Mouse (Mus musculus) kidney, adult 2 months (tissue): ENCODE results near the gene Nsun4. TPM values are rescaled to one million over a fixed set of nuclear protein-coding genes. Genes with fewer than 3 reads are reported as not detected.

Experiments used
- DNase-seq: peaks from one replicate; pipeline ENCODE4 v3.0.0; 2021
- H3K27ac ChIP-seq: fragments of 200-500 bp; 2 replicates; pipeline ENCODE4 v1.5.1; 2012; ENCODE audit warnings: low read depth, low read length, control low read depth, inconsistent platforms; ENCODE audit not compliant: insufficient read depth
- H3K27me3 ChIP-seq: fragments of 200-500 bp; replicated peaks from 2 replicates; pipeline ENCODE4 v1.6.1; 2012; ENCODE audit warnings: mild to moderate bottlenecking, moderate library complexity, low read length, inconsistent platforms; ENCODE audit not compliant: control insufficient read depth, insufficient read depth
- H3K36me3 ChIP-seq: fragments of 200-500 bp; 2 replicates; pipeline ENCODE4 v1.6.1; 2012; ENCODE audit warnings: mild to moderate bottlenecking, moderate library complexity, low read length, inconsistent platforms; ENCODE audit not compliant: control insufficient read depth, insufficient read depth
- H3K4me1 ChIP-seq: fragments of 200-500 bp; 2 replicates; pipeline ENCODE4 v1.6.1; 2011; ENCODE audit warnings: low read length; ENCODE audit not compliant: control insufficient read depth, insufficient read depth
- H3K4me3 ChIP-seq: fragments of 200-500 bp; 2 replicates; pipeline ENCODE4 v1.5.1; 2011; ENCODE audit warnings: mild to moderate bottlenecking, low read depth, low read length, control low read depth; ENCODE audit not compliant: insufficient read depth
- CTCF ChIP-seq: fragments of 200-500 bp; conservative IDR thresholded peaks from 2 replicates; pipeline ENCODE4 v1.5.1; 2011; ENCODE audit warnings: low read depth, mild to moderate bottlenecking, control low read depth, low read length, moderate library complexity, mixed read lengths; ENCODE audit not compliant: insufficient read depth, insufficient read length
- POLR2A ChIP-seq: fragments of 200-500 bp; IDR thresholded peaks from one replicate; pipeline ENCODE4 v1.6.1; 2011; ENCODE audit warnings: low read depth, low read length, control low read depth
- WGBS: fragments of 180-500 bp; shearing (Covaris S2); methylation state at CpG from one replicate; pipeline ENCODE4 v1.1.7; 2018; 5-methylcytosine and 5-hydroxymethylcytosine counted together
- polyA plus RNA-seq: library from polyadenylated mRNA; depleted of rRNA; stranded (reverse); fragments of >200 nt; gene quantifications from 2 replicates; pipeline ENCODE4 v1.2.3, GENCODE M21; 2012

The Nsun4 gene
- polyA plus RNA-seq, 1 experiment = 16.7 TPM

- no peak for TF ChIP-seq POLR2A
- TF ChIP-seq CTCF = no peak
- Histone ChIP-seq H3K36me3 (peaks cover 7% of the 10 kb centered on the region), H3K4me1 (no peaks in the 10 kb centered on the region), H3K4me3 (no peak overlapping the region), H3K27me3 (no peaks in the 10 kb centered on the region), H3K27ac (no peak overlapping the region)
- no peak for DNase-seq
- WGBS = 83% methylated on average over 1 of the region's 1 CpGs
Measured at GRCm38 (mm10) chr4:116063855-116064254, 10.2 kb upstream of the Nsun4 start.

DNA sequence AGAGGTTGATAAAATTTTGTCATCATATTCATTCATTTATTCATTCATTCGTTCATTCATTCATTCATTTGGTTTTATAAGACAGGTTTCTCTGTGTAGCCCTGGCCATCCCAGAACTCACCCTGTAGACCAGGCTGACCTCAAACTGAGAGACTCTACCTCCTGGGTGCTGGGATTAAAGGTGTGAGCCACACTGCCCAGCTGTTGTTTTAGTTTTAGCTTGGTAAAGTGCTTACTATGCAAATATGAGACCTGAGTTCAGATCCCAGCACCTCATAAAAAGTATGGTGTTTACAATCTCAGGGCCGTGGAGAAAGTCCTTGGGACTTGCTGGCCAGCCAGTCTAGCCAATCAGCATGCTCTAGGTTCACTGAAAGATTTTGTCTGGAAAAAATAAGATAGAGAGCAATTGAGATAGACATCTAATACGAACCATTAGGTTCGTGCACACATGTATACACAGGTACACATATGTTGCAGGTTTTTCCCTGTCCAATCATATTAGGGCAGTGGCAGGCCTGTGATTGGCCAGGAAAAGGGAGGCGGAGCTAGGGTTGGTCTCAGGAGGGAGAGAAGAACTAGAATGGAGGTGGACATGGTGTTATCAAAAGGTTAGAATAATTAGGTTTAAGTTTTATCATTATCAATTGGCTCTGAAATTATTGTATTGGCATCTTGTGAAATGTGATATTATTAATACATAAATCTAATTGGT is 5.5 kb upstream of the Nsun4 start:
- DNase-seq = no peak
- Histone ChIP-seq H3K4me3 (no peak overlapping the region), H3K27ac (no peak overlapping the region), H3K4me1 (no peaks in the 10 kb centered on the region), H3K27me3 (no peaks in the 10 kb centered on the region), H3K36me3 (no peaks in the 10 kb centered on the region)
- TF ChIP-seq CTCF = no peak
- TF ChIP-seq POLR2A = no peak
- WGBS = 80% methylated on average over 5 of the region's 5 CpGs

DNA sequence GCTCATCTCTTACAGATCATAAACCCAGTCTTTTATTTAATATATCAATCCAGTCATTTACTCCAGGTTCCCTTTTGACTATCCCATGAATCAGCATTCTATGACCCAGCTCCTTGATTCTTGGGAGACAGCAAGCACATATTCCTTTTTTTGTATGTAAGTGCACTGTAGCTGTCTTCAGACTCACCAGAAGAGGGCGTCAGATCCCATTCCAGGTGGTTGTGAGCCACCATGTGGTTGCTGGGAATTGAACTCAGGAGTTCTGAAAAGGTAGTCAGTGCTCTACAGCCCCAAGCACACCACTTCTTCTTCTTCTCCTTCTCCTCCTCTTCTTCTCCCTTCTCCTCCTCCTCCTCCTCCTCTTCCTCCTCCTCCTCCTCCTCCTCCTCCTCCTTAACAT is 3.9 kb upstream of the Nsun4 start:
- no peak overlapping the region for H3K4me3 ChIP-seq
- DNase-seq = no peak
- no peak for TF ChIP-seq CTCF
- TF ChIP-seq POLR2A = no peak
- H3K4me1 ChIP-seq = no peaks in the 10 kb centered on the region; the same call in 1 of the 2 replicates
- H3K27me3 ChIP-seq = no peaks in the 10 kb centered on the region
- no peaks in the 10 kb centered on the region for H3K36me3 ChIP-seq
- WGBS = 12% methylated on average over 1 of the region's 1 CpGs
- H3K27ac ChIP-seq = no peak overlapping the region

DNA sequence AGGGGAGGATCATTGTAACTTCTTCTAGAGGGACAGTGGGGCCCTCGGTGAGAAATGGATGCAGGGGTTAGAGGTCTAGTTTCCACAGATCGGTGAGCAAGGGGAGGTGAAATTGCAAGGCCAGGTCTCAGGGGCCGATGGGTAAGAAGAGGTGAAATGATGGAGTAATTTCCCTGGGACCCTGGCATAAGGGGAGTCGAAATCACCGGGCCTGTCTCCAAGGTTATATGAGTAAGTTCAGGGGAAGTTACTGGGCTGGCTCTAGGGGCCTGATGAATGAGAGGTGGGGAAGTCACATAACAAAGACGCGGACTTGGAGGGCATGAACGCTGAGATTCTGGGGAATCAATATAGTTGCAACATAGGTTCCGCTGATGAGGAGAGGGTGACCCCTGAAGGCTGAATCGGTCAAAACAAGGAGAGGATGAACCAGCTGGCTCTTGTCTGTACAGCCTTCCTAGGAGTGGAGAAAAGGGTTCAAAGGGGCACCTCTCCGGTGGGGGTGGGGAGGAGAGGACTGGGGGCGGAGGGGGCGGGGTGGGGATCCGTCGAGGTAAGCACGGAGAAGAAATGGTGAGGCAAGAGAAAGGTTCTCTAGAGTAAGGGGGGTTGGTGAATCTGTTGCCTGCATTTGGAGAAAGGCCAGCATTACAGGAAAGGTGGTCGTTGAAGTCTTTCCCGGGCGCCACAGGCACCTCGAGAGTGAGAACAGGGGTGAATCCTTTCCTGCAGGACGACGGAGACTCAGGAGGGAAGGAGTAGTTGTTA is 966 bp downstream of the Nsun4 start:
- H3K4me1 ChIP-seq = no peaks in the 10 kb centered on the region; the same call in 1 of the 2 replicates
- TF ChIP-seq CTCF (peak; percentile 63), POLR2A (no peak)
- H3K27me3 ChIP-seq = no peaks in the 10 kb centered on the region
- H3K27ac ChIP-seq = peak overlapping the region; percentile 58
- peak overlapping the region; percentile 60 for H3K4me3 ChIP-seq
- peak; percentile 77 for DNase-seq
- 4% methylated on average over 22 of the region's 22 CpGs for WGBS
- H3K36me3 ChIP-seq = no peaks in the 10 kb centered on the region

DNA sequence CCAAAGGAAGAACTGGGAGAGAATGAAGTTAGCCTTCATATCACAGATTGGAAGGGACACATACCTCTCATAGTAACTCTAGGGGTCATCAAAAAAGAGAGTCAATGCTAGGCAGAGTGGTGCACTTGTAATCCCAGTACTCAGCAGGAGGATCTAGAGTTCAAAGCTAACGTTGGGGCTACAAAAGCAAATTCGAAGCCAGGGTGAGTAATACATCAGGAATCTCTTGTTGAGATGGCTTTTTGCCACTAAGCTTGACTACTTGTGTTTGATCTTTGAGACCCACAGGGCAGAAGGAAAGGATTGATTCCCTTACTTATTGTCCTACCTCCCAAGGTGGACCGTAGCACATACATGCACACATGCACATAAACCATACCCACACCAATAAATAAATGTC is 4.5 kb downstream of the Nsun4 start:
- Histone ChIP-seq H3K36me3 (no peaks in the 10 kb centered on the region), H3K27ac (no peak overlapping the region), H3K4me1 (no peaks in the 10 kb centered on the region; the same call in 1 of the 2 replicates), H3K4me3 (no peak overlapping the region), H3K27me3 (no peaks in the 10 kb centered on the region)
- no peak for DNase-seq
- 79% methylated on average over 3 of the region's 3 CpGs for WGBS
- TF ChIP-seq POLR2A (no peak), CTCF (no peak)

DNA sequence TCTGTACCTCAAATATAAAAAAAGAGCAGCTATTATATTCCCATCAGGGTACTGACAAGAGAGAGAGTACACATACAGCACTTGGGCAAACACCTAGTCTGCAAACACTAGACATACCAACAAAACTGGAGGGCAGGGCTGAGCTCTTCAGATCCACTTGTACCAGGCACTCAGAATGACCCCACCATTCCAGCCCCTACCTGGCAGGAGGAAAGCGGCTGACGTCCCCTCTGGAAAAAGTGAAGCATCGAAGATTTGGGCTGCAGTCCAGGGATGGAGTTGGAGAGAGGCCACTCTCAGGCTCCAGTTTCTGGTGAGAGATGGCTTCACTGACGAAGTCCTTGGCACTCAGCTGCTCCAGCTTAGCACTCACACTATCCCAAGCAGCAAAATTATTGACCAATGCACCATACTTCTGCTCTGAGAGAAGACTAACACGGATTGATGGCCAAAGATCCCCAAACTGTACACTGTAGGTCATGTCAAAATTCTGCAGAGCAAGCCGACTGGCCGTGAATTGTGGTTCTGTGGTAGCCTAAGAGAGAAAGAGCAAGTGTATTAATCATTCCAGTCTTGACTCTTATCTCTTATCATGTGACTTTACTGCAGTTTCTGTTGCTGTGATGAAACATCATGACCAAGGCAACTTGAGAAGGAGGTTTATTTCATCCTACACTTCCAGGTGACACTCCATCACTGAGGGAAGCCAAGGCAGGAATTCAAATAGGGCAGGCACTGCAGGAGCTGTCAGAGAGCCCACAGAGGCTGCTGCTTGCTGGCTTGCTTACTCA is 5.4 kb downstream of the Nsun4 start:
- H3K36me3 ChIP-seq = no peaks in the 10 kb centered on the region
- H3K4me1 ChIP-seq = no peaks in the 10 kb centered on the region; the same call in 1 of the 2 replicates
- no peak overlapping the region for H3K27ac ChIP-seq
- no peak overlapping the region for H3K4me3 ChIP-seq
- no peak for DNase-seq
- no peaks in the 10 kb centered on the region for H3K27me3 ChIP-seq
- TF ChIP-seq POLR2A (no peak), CTCF (no peak)
- 79% methylated on average over 7 of the region's 7 CpGs for WGBS
